Mouse (Mus musculus) layer of hippocampus, adult 18-20 months (tissue): ENCODE results near the gene Atp6v1g2. TPM values are rescaled to one million over a fixed set of nuclear protein-coding genes. Genes with fewer than 3 reads are reported as not detected.
A peak's percentile ranks its signal among the peaks of the same experiment; 100 is the strongest.
"Not testable (repeated sequence)": the region's sequence is repeated elsewhere in the genome, so short reads cannot be mapped to it uniquely, and the experiment has no call there.

Experiments used
- DNase-seq, 2 experiments: peaks; one replicate each; pipeline ENCODE4 v3.0.0; 2022; ENCODE audit warnings: low spot score in 2 of 2
- total RNA-seq, 2 experiments: library from RNA; stranded (reverse); gene quantifications; 2 replicates each; pipeline ENCODE4 v1.2.3; 2021

Atp6v1g2 gene
- total RNA-seq, 2 experiments from 2014 or later, result 637 to 681 TPM

- DNase-seq, result no peak
Measured at GRCm38 (mm10) chr17:35202442-35202841, 31.0 kb upstream of the Atp6v1g2 start.

DNA sequence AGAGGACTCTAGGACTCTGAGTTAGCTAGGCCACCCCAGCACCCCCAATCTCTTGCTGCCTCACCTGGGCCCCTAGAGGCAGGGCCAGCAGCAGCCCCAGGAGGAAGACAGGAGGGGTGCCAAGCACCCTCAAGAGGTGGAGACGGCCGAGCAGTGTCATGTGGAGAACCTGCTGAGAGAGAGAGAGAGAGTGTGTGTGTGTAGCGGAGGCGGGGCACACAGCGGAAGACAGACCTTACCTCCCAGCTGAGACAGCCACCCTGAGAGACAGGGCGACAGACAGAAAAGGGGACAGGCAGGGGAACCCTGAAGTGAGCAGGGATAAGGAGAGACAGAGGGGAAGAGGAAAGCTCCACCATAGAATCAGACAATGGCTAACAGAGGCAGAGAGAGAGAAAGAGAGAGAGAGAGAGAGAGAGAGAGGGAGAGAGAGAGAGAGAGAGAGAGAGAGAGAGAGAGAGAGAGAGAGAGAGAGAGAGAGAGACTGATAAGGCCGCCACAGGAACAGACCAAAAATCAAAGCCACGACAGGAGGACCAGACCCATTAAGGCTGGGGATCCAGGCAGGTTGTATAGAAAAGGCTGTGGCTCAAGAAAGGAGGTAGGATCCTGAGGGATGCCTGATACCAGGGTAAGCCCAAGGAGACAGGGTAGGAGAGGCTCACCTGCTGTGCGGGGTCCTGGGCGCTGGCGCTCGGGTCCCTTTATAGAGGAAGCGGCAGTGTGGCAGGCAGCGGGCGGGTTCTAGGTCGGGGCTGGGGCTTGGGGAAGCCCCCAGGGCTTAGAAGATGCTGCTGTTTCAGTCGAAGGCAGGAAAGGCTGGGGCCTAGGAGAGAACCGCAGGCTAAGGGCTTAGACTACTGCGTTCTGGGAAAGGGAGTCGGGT is 28.7 kb upstream of the Atp6v1g2 start, which contains the start of gene Lta:
Gene Lta (minus strand): TSS at position 858 of the 886 bp plus-strand sequence.
- DNase-seq, result no peak

- DNase-seq, result no peak
Measured at GRCm38 (mm10) chr17:35205380-35205769, 28.1 kb upstream of the Atp6v1g2 start.

DNA sequence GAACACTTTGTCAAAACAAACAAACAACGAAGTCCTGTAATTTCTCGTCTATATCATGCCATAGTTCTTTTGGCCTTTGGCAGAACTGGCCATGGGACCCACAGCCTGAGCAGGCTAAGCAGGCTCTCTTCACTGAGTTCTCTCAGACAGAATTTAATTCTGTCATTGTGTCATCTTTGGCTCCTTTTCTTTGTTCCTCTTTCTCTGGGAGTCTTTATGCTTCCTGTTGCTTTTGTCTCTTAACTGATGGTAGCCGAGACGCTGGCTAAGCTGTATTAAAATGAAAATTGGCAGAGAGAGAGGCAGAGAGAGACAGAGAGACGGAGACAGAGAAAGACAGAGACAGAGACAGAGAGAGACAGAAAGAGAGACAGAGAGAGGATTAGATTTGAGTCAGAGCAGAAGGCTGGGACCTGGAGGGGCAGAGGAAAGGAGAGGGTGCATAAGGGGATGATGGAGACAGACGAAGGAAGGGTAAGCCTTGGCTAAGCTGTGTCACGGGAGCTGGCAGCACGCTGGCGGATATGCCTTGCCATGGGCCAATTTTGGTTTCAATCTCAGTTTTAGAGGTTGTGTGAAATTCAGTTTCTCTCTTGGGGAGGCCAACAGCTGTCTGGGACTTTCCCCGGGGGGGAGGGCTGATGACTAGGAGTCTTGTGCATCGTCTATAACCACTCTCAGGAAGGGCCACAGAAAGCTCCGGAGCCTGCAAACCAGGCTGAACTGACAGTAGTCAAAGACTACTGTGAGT is 23.5 kb upstream of the Atp6v1g2 start:
- DNase-seq, result no peak

DNA sequence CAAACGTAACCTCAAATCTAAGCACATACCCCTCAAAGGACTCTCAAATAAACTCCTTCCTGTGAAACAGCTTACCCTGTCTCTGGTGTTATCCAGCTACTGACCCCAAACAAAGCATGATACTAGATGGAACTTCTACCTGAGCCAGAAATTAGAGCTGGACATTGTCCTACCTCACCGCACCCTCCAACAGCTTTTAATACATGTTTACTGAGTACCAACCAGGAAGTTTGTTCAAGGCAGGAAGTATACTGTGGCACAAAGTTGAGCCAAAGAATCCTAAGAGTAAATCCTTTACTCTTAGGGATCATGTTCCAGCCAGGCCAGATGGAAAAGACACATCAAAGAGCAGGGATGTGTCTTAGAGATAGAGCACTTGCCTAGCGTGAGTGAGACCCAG is 22.9 kb upstream of the Atp6v1g2 start:
- DNase-seq, result no peak

DNA sequence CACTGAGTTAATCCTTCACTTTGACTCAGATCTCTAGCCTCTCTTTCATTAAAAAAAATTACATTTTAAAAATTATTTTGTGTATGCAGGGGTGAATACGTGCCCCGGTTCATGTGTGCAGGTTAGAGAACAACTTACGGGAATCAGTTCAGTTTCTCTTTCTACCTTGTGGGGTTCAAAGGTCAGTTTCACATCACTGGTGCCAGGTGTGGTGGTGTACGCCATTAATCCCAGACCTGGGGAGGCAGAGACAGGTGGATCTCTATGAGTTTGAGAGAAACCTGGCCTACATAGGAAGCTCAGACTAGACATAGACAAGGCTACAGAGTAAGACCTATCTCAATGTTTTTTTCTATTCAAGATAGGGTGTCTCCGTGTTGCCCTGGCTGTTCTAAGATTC is 20.4 kb upstream of the Atp6v1g2 start:
- DNase-seq, result no peak

- DNase-seq, result no peak
Measured at GRCm38 (mm10) chr17:35218516-35219193, 14.8 kb upstream of the Atp6v1g2 start.

DNA sequence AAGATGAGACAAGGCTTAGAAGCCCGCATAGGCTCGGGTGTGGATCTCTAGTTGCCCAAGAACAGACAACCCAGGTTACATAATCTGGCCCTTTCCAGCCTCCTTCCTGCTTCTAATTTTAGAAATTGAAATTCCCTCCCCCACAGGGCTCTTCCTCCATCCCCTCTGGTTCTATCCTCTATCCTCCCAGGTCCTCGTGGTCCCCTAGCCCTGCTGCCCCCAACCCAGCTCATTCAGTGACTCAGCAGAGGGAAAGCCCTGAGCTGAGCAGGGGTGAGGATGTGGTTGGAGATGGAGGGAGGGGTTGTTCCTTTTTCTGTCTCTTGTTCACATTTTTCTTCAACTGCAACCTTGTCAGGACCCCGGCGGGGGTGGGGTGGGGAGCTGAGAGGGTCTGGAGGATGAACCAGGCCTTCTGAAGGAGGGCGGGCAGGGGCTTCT is 13.8 kb upstream of the Atp6v1g2 start:
- peak in 1 of 2 experiments; percentile 33 for DNase-seq

DNA sequence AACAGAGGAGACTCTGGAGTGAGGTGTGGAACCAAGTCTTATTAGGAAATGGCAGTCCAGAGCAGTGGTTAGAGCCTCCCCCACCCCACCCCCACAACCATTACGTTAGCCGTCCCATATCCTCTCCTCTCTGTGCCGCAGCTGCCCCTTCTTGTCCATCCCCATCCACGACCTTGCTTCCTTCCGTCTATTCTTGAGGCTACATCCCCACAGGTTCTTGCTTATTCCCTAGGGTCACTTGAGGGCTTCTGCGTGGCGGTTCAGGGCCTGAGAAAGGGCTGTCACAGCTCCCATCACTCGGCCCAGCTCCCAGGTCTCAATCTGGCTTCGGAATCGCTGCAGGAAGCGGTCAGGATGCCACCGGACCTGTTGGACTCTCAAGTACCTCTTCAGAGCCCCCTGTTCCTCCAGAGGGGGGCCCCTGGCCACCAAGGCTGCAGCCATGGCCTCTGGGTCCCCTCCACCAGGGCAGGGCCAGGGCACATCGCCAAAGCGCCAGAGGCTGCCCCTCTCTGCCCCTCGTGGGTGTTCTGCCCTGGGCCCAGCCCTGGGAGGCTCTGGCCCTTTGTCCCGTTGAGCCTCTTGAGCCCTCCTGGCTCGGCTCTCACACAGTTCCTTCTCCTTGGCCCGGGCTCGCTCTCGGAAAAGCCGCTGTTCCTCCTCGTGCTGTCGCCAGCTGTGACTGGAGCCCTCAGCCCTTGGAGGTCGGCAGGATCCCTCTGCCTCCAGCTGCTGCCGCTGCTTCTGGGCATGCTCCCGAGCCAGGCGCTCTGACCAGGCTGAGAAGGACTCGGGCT is 13.1 kb upstream of the Atp6v1g2 start, which contains the start of gene Gm16181:
Gene Gm16181 (plus strand): TSS at position 679 of the 797 bp plus-strand sequence.
- DNase-seq, result no peak

DNA sequence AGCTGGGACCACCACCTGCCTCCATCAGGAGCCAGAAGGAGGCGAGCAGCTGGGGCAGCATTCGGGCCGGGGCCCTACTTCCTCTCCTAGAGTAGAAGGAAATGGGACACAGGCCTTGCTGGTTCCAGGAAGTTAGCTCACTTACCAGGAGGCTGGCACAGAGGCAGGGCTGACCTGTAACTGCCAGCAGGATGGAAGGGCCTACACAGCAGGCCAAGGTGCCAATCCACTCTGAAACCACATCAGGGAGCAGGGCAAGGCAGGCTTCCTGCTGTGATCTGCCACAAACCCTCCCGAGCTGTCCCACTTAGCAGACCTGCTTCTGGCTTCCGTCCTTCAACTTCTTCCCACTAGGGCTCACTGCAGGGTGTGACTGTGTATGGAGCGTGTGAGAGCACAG is 11.2 kb upstream of the Atp6v1g2 start:
- DNase-seq, result no peak

- no peak for DNase-seq
Measured at GRCm38 (mm10) chr17:35224641-35225040, 8.8 kb upstream of the Atp6v1g2 start.

DNA sequence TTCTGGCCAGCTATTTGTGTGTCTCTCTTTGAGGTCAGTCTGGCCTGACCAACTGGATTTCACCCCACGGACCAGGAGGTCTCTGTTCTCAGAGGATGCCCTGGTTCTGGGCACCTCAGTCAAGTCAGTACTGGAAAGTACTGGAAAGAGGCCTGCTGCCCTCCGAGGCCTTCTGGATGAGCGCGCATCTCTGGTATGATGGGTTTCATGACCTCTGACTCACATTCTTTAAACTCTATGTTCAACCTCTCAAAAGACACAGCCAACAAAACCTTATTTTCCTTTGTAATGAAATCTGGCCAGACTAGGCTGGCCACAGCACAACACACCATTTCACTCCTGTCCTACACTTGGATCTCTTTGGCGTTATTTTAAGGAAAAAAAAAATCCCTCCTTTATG is 8.0 kb upstream of the Atp6v1g2 start:
- DNase-seq, result no peak

- no peak for DNase-seq
Measured at GRCm38 (mm10) chr17:35226561-35227046, 6.9 kb upstream of the Atp6v1g2 start.

DNA sequence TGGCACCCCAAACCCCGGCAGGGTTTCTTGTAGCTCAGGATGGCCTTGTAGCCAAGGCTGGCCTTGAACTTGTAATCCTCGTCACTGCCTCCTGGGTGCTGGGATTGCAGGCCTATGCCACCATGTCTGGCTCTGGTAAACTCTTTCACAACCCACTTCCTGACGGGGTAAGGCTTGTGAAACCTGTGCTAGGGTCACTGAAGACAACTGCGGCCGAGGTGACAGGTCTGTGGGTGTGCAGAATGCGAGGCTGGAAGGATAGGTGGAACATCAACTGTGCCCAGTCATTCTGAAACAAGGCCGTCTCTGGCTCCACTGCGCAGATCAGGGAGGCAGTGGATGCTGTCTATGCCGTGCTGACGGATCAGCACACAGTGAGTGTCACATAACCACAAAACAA is 2.4 kb upstream of the Atp6v1g2 start:
- DNase-seq, result no peak

- DNase-seq, result peak; percentile 64 to 89
Measured at GRCm38 (mm10) chr17:35232043-35232442, 1.4 kb upstream of the Atp6v1g2 start.

DNA sequence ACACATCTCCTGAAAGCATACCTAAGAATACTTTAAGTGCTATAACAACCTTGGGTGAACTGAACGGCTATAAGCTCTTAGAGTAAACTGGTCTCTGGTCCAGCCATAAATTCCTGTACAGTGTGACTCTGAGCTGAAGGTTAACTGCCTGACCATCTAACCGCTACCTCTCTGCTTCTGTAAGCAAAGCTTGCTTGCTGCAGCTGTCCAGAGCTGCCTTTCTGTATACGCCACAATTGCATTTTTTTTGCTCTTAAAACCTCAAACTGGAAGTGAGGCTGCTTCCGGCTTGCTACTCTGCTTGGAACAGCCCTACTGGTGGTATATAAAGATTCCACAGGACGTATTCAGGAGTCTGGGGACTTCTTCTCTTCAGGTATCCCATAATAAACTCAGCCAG is 801 bp upstream of the Atp6v1g2 start:
- DNase-seq, result no peak

- not testable (repeated sequence) for DNase-seq
Measured at GRCm38 (mm10) chr17:35234090-35234489, 630 bp downstream of the Atp6v1g2 start.

GRCm38 (mm10) chr17:35234903-35235302 is 1.4 kb downstream of the Atp6v1g2 start:
- no peak for DNase-seq

GRCm38 (mm10) chr17:35235614-35236389 is 2.3 kb downstream of the Atp6v1g2 start, which contains the start of gene Nfkbil1:
Gene Nfkbil1 (minus strand): TSS chr17:35235792.
- DNase-seq, result peak; percentile 90 to 96

GRCm38 (mm10) chr17:35236390-35236746 is 2.9 kb downstream of the Atp6v1g2 start:
- DNase-seq, result peak; percentile 99 to 100
